Mouse (Mus musculus) cortical plate, adult 2 months (tissue): Measurements from ENCODE around the gene Rnase2a.

Experiments used
- CTCF ChIP-seq: fragments of 200-500 bp; IDR thresholded peaks from 2 replicates; pipeline ENCODE4 v1.5.1; 2011; ENCODE audit warnings: mild to moderate bottlenecking, control low read depth, low read length; ENCODE audit not compliant: insufficient read depth; ENCODE audit errors: extremely low read depth
- POLR2A ChIP-seq: fragments of 200-500 bp; IDR thresholded peaks from 2 replicates; pipeline ENCODE4 v1.6.1; 2011; ENCODE audit warnings: mild to moderate bottlenecking, low read length, control low read depth; ENCODE audit not compliant: insufficient read depth; ENCODE audit errors: extremely low read depth

DNA sequence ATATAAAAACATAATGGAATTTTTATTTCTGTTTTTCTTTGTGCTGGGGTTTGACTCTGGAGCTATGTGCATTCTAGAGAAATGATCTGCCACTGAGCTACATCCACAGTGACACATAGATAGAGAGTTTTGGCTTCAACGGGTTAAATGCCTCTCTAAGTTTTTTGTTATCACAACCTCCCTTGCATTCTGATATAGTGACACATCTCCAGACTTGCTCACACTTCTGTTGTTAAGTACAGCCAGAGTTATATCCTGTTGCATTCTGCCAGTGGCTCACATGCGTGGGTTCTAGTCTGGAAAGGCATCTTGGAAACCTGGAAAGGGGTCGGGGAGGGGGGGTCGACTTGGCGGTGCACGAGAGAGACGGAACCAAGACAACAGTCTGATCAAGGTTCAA is 3.8 kb upstream of the Rnase2a start:
- TF ChIP-seq CTCF (no peak), POLR2A (no peak)
